In the genomic region with DNA sequence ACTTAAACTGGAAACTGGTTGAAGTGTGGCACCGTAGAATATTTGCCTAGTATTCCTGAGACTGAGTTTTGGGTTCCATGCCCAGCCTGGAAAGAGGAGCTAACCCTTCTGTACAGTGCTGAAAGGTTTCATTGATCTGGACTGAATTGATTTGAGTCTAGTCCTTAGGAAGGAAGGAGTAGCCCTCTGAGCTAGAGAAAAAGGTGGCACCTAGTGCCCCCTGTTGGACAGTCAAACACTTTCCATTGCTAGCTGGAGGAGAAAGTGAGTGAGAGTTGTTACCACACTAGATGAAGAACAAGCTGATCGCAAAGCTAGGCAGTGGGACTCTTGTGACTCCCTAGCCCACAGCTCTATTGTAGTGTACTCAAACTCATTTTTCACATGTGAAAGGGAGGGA, we compare ENCODE assay signal across 9 mouse cellular contexts. TPM values are rescaled to one million over a fixed set of nuclear protein-coding genes. Genes with fewer than 3 reads are reported as not detected.
DNase-seq lines count a peak whose midpoint lies in the region; ATAC-seq and TF ChIP-seq lines count a peak whose summit lies in the region.
"Had no signal": no experiment of that assay in that cellular context is flagged by ENCODE, and none has a peak within 500 bp of the region (broad histone marks: within the 10 kb centered on the region; RNA-seq: fewer than 3 reads in every experiment).

No protein-coding gene starts in this region.

- ATAC-seq in kidney, embryonic 16.5 days (ENCODE audit: low FRiP score, low TSS enrichment), result no peak
- no peak; the same call in 1 of the 2 replicates for ATAC-seq in G1E (ENCODE audit: extremely low read depth, insufficient number of reproducible peaks, low FRiP score, poor library complexity, severe bottlenecking)
- peak; percentile 36 for ATAC-seq in common myeloid progenitor, adult 5-6 weeks (replicated peaks; ENCODE audit: low read depth, poor library complexity, severe bottlenecking)
- ATAC-seq in megakaryocyte-erythroid progenitor cell, adult 5-6 weeks (replicated peaks; ENCODE audit: low FRiP score, low TSS enrichment, poor library complexity, severe bottlenecking), result 0 out of 2 replicates have a peak, but pooled peaks have one; percentile 28

- no peak overlapping the region for H3K27ac ChIP-seq in kidney, embryonic 16.5 days (ENCODE audit: low read length)
- H3K27ac ChIP-seq: liver, embryonic 13.5 days had no signal

- H3K36me3 ChIP-seq in kidney, embryonic 16.5 days (ENCODE audit: insufficient read depth, low read length), result no peaks in the 10 kb centered on the region
- no peaks in the 10 kb centered on the region for H3K36me3 ChIP-seq in G1E (replicated peaks)
- H3K36me3 ChIP-seq: liver, embryonic 13.5 days had no signal

- H3K4me3 ChIP-seq in kidney, embryonic 16.5 days (ENCODE audit: low read length), result no peak overlapping the region
- no peak overlapping the region for H3K4me3 ChIP-seq in G1E (ENCODE audit: low read depth, low read length)
- H3K4me3 ChIP-seq: liver, embryonic 13.5 days had no signal

- peak; percentile 42; the same call in 1 of the 2 replicates for TF ChIP-seq CTCF in G1E (IDR thresholded peaks at IDR 0.05; ENCODE audit: low read depth, low read length)

- no peaks in the 10 kb centered on the region for H3K27me3 ChIP-seq in kidney, embryonic 16.5 days (ENCODE audit: insufficient read depth, low read length)
- H3K27me3 ChIP-seq in G1E (ENCODE audit: insufficient read depth, low read length), result peaks cover 6% of the 10 kb centered on the region; the same call in 1 of the 2 replicates
- H3K27me3 ChIP-seq: liver, embryonic 13.5 days had no signal

- no peaks in the 10 kb centered on the region for H3K9me3 ChIP-seq in kidney, embryonic 16.5 days (ENCODE audit: low read length)
- H3K9me3 ChIP-seq in G1E (replicated peaks), result no peaks in the 10 kb centered on the region
- H3K9me3 ChIP-seq: liver, embryonic 13.5 days had no signal

- DNase-seq in kidney, adult 8-10 months, result peak; percentile 22 to 28
- DNase-seq in G1E (ENCODE audit: low spot score), result peak; percentile 43
- DNase-seq in urinary bladder, postnatal 36 days (ENCODE audit: low spot score in 2 of 2), result no peak
- no peak for DNase-seq in right cerebral cortex, adult 2 months (ENCODE audit: low spot score in 2 of 2)
- DNase-seq: liver, embryonic 13.5 days had no signal

- no peak overlapping the region for H3K4me2 ChIP-seq in kidney, embryonic 16.5 days (replicated peaks; ENCODE audit: low read depth, low read length)
- H3K4me2 ChIP-seq: liver, embryonic 13.5 days had no signal

- WGBS in kidney, embryonic 16.5 days, result 72% methylated on average over 2 of the region's 2 CpGs

- H3K9ac ChIP-seq in kidney, embryonic 16.5 days (replicated peaks; ENCODE audit: low read length), result no peak overlapping the region
- H3K9ac ChIP-seq: liver, embryonic 13.5 days had no signal

- H3K4me1 ChIP-seq in kidney, embryonic 16.5 days (ENCODE audit: insufficient read depth, low read length), result peaks cover 7% of the 10 kb centered on the region
- peaks cover 40% of the 10 kb centered on the region for H3K4me1 ChIP-seq in G1E (ENCODE audit: insufficient read depth, low read depth, low read length)

RNA-seq across cellular contexts. Expression of a gene that starts 2.9 kb away (rescaled TPM):
- polyA plus RNA-seq in kidney, embryonic 16.5 days (2015; fragmentation: Nextera tagmentation; extraction: Ambion mirVana), result 0.26 TPM in 1 of 2 replicates, not detected in the other
- total RNA-seq in G1E (2014; fragmentation: Nextera tagmentation) (0.29 and 0.45 TPM in 2 replicates), G1E (2017) (0.12 and 0.44 TPM in 2 replicates)
- polyA plus RNA-seq in G1E (2012), result 0.09 and 0.10 TPM in 2 replicates
- total RNA-seq in common myeloid progenitor, adult 5-6 weeks (2017), result not detected in 2 replicates
- total RNA-seq in megakaryocyte-erythroid progenitor cell, adult 5-6 weeks (2014; fragmentation: Nextera tagmentation), result not detected in 2 replicates
- not detected in 2 replicates for total RNA-seq in megakaryocyte-erythroid progenitor cell, adult 5-6 weeks (2017)
- polyA plus RNA-seq: liver, embryonic 13.5 days; small intestine, adult 2 months had no signal

RNA-seq across cellular contexts. Expression of a gene that starts 4.3 kb away (rescaled TPM):
- polyA plus RNA-seq in kidney, embryonic 16.5 days (2015; fragmentation: Nextera tagmentation; extraction: Ambion mirVana), result 19.1 and 19.3 TPM in 2 replicates
- total RNA-seq in G1E (2014; fragmentation: Nextera tagmentation) (not detected in 2 replicates), G1E (2017) (not detected in 2 replicates)
- 0.12 and 0.14 TPM in 2 replicates for polyA plus RNA-seq in G1E (2012)
- 0.14 and 1.8 TPM in 2 replicates for total RNA-seq in common myeloid progenitor, adult 5-6 weeks (2017)
- not detected in 2 replicates for total RNA-seq in megakaryocyte-erythroid progenitor cell, adult 5-6 weeks (2014; fragmentation: Nextera tagmentation)
- total RNA-seq in megakaryocyte-erythroid progenitor cell, adult 5-6 weeks (2017), result not detected in 2 replicates

RNA-seq across cellular contexts. Expression of a gene that starts 39.5 kb away (rescaled TPM):
- 24.1 and 26.5 TPM in 2 replicates for polyA plus RNA-seq in kidney, embryonic 16.5 days (2015; fragmentation: Nextera tagmentation; extraction: Ambion mirVana)
- total RNA-seq in G1E (2014; fragmentation: Nextera tagmentation) (1.4 and 4.4 TPM in 2 replicates), G1E (2017) (4.2 and 5.3 TPM in 2 replicates)
- polyA plus RNA-seq in G1E (2012), result 7.3 and 9.2 TPM in 2 replicates
- total RNA-seq in common myeloid progenitor, adult 5-6 weeks (2017), result 8.9 and 10.1 TPM in 2 replicates
- total RNA-seq in megakaryocyte-erythroid progenitor cell, adult 5-6 weeks (2014; fragmentation: Nextera tagmentation), result 7.4 and 7.8 TPM in 2 replicates
- 4.9 and 7.5 TPM in 2 replicates for total RNA-seq in megakaryocyte-erythroid progenitor cell, adult 5-6 weeks (2017)

RNA-seq across cellular contexts. Expression of a gene that starts 41.5 kb away (rescaled TPM):
- 1.1 and 1.2 TPM in 2 replicates for polyA plus RNA-seq in kidney, embryonic 16.5 days (2015; fragmentation: Nextera tagmentation; extraction: Ambion mirVana)
- not detected in 2 replicates for total RNA-seq in G1E (2014; fragmentation: Nextera tagmentation)
- total RNA-seq in G1E (2017), result 0.06 and 0.11 TPM in 2 replicates
- not detected in 2 replicates for polyA plus RNA-seq in G1E (2012)
- total RNA-seq in common myeloid progenitor, adult 5-6 weeks (2017), result 0.24 TPM in 1 of 2 replicates, not detected in the other
- 0.07 TPM in 1 of 2 replicates, not detected in the other for total RNA-seq in megakaryocyte-erythroid progenitor cell, adult 5-6 weeks (2014; fragmentation: Nextera tagmentation)
- not detected in 2 replicates for total RNA-seq in megakaryocyte-erythroid progenitor cell, adult 5-6 weeks (2017)

RNA-seq across cellular contexts. Expression of a gene that starts 56.8 kb away (rescaled TPM):
- 1.7 and 2.0 TPM in 2 replicates for polyA plus RNA-seq in kidney, embryonic 16.5 days (2015; fragmentation: Nextera tagmentation; extraction: Ambion mirVana)
- total RNA-seq in G1E (2014; fragmentation: Nextera tagmentation) (not detected in 2 replicates), G1E (2017) (not detected in 2 replicates)
- polyA plus RNA-seq in G1E (2012), result not detected in 2 replicates
- not detected in 2 replicates for total RNA-seq in common myeloid progenitor, adult 5-6 weeks (2017)
- total RNA-seq in megakaryocyte-erythroid progenitor cell, adult 5-6 weeks (2014; fragmentation: Nextera tagmentation), result not detected in 2 replicates
- not detected in 2 replicates for total RNA-seq in megakaryocyte-erythroid progenitor cell, adult 5-6 weeks (2017)

Comparison
In these comparisons a context has a peak if more than half of its experiments do, and no peak if none do; other contexts are left out.
1. DNase-seq: peak in kidney, adult 8-10 months (2 of 2) and G1E (single experiment); none in urinary bladder, postnatal 36 days (0 of 2) and right cerebral cortex, adult 2 months (0 of 2).
2. ATAC-seq: peak in common myeloid progenitor, adult 5-6 weeks (single experiment) and megakaryocyte-erythroid progenitor cell, adult 5-6 weeks (single experiment); none in kidney, embryonic 16.5 days (single experiment) and G1E (single experiment).